Mouse (Mus musculus): Measurements from ENCODE around the gene A430078G23Rik.
"Not testable (repeated sequence)": the region's sequence is repeated elsewhere in the genome, so short reads cannot be mapped to it uniquely, and the experiment has no call there.

A430078G23Rik gene

GRCm38 (mm10) chr8:3353189-3353810 is at the start of gene A430078G23Rik:
Gene A430078G23Rik, plus strand, starts transcription at chr8:3353415.
- DNase-seq (ENCODE audit: low read depth in 1 of 2, low spot score in 2 of 2): peak; percentile 60 to 71

- peak; percentile 26 to 39 for DNase-seq (ENCODE audit: low read depth in 1 of 2, low spot score in 2 of 2)
Observed at GRCm38 (mm10) chr8:3308205-3308800, 44.9 kb upstream of the A430078G23Rik start.

- DNase-seq (ENCODE audit: low read depth in 1 of 2, low spot score in 2 of 2): no peak
Observed at GRCm38 (mm10) chr8:3309636-3310035, 43.6 kb upstream of the A430078G23Rik start.

- no peak for DNase-seq (ENCODE audit: low read depth in 1 of 2, low spot score in 2 of 2)
Observed at GRCm38 (mm10) chr8:3311482-3311881, 41.7 kb upstream of the A430078G23Rik start.

- not testable (repeated sequence) for DNase-seq (ENCODE audit: low read depth in 1 of 2, low spot score in 2 of 2)
Observed at GRCm38 (mm10) chr8:3313417-3313816, 39.8 kb upstream of the A430078G23Rik start.

- DNase-seq (ENCODE audit: low read depth in 1 of 2, low spot score in 2 of 2): no peak
Observed at GRCm38 (mm10) chr8:3313843-3314242, 39.4 kb upstream of the A430078G23Rik start.

- no peak for DNase-seq (ENCODE audit: low read depth in 1 of 2, low spot score in 2 of 2)
Observed at GRCm38 (mm10) chr8:3314345-3314744, 38.9 kb upstream of the A430078G23Rik start.

- DNase-seq (ENCODE audit: low read depth in 1 of 2, low spot score in 2 of 2): no peak
Observed at GRCm38 (mm10) chr8:3316585-3316984, 36.6 kb upstream of the A430078G23Rik start.

- DNase-seq (ENCODE audit: low read depth in 1 of 2, low spot score in 2 of 2): not testable (repeated sequence)
Observed at GRCm38 (mm10) chr8:3319267-3319666, 33.9 kb upstream of the A430078G23Rik start.

GRCm38 (mm10) chr8:3324253-3324652 is 29.0 kb upstream of the A430078G23Rik start:
- DNase-seq (ENCODE audit: low read depth in 1 of 2, low spot score in 2 of 2): no peak

- DNase-seq (ENCODE audit: low read depth in 1 of 2, low spot score in 2 of 2): no peak
Observed at GRCm38 (mm10) chr8:3327056-3327455, 26.2 kb upstream of the A430078G23Rik start.

- no peak for DNase-seq (ENCODE audit: low read depth in 1 of 2, low spot score in 2 of 2)
Observed at GRCm38 (mm10) chr8:3327538-3328245, 25.5 kb upstream of the A430078G23Rik start.

- DNase-seq (ENCODE audit: low read depth in 1 of 2, low spot score in 2 of 2): peak in 1 of 2 experiments; percentile 17
Observed at GRCm38 (mm10) chr8:3330662-3331061, 22.6 kb upstream of the A430078G23Rik start.

GRCm38 (mm10) chr8:3331692-3332091 is 21.5 kb upstream of the A430078G23Rik start:
- DNase-seq (ENCODE audit: low read depth in 1 of 2, low spot score in 2 of 2): no peak

GRCm38 (mm10) chr8:3335881-3336280 is 17.3 kb upstream of the A430078G23Rik start:
- DNase-seq (ENCODE audit: low read depth in 1 of 2, low spot score in 2 of 2): no peak

- peak in 1 of 2 experiments; percentile 41 for DNase-seq (ENCODE audit: low read depth in 1 of 2, low spot score in 2 of 2)
Observed at GRCm38 (mm10) chr8:3336658-3337524, 16.3 kb upstream of the A430078G23Rik start.

GRCm38 (mm10) chr8:3337525-3337824 is 15.7 kb upstream of the A430078G23Rik start:
- DNase-seq (ENCODE audit: low read depth in 1 of 2, low spot score in 2 of 2): not testable (repeated sequence)

- no peak for DNase-seq (ENCODE audit: low read depth in 1 of 2, low spot score in 2 of 2)
Observed at GRCm38 (mm10) chr8:3337971-3338370, 15.2 kb upstream of the A430078G23Rik start.

- not testable (repeated sequence) for DNase-seq (ENCODE audit: low read depth in 1 of 2, low spot score in 2 of 2)
Observed at GRCm38 (mm10) chr8:3340711-3341110, 12.5 kb upstream of the A430078G23Rik start.

GRCm38 (mm10) chr8:3345337-3345736 is 7.9 kb upstream of the A430078G23Rik start:
- no peak for DNase-seq (ENCODE audit: low read depth in 1 of 2, low spot score in 2 of 2)

GRCm38 (mm10) chr8:3346691-3347413 is 6.4 kb upstream of the A430078G23Rik start:
- no peak for DNase-seq (ENCODE audit: low read depth in 1 of 2, low spot score in 2 of 2)
